Comparison of ENCODE assay signal across 7 mouse cellular contexts in the genomic region with DNA sequence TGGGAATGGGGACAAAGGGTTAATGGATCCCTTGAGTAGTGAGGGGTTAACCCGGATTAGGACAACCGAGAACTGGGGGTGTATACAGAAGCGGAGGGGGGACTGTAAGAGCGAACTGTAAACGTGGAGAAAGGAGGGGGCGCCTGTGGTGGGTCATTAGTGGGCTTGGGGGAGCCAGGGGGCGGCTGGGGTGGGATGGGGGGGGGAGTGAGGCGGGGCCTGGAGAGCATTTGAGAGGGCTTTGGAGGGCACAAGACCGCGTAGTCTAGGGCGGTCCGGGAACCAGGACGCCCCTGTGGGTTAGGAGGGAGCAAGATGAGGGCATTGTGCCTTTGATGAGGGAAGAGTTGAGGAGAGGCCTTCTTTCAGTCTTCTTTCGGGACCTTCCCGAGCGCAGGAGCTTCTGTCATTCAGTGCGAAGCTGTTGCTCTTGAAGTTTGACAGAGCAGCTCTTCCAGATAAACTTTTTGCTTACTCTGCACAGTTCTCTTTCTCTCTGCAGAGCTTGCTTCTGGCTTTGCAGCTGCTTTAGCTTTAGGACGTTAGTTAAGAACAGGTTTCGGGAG. TPM values are rescaled to one million over a fixed set of nuclear protein-coding genes. Genes with fewer than 3 reads are reported as not detected.
DNase-seq lines count a peak whose midpoint lies in the region; ATAC-seq and TF ChIP-seq lines count a peak whose summit lies in the region.

No protein-coding gene starts in this region.

- no peak for TF ChIP-seq CTCF in spleen, adult 2 months (IDR thresholded peaks at IDR 0.05; ENCODE audit: extremely low read depth, insufficient read depth, insufficient read length, insufficient replicate concordance)
- TF ChIP-seq CTCF in intestine, postnatal 0 days (IDR thresholded peaks at IDR 0.05; ENCODE audit: low read depth), result no peak
- no peak for TF ChIP-seq CTCF in midbrain, postnatal 0 days (IDR thresholded peaks at IDR 0.05)

- no peak for TF ChIP-seq POLR2A in spleen, adult 2 months (IDR thresholded peaks at IDR 0.05; ENCODE audit: low read depth, low read length)

- H3K27me3 ChIP-seq in spleen, adult 2 months (ENCODE audit: control insufficient read depth, insufficient read depth, low read length), result no peaks in the 10 kb centered on the region
- H3K27me3 ChIP-seq in embryonic facial prominence, embryonic 10.5 days (replicated peaks; ENCODE audit: low read depth, poor library complexity, severe bottlenecking), result no peaks in the 10 kb centered on the region
- H3K27me3 ChIP-seq in intestine, postnatal 0 days (replicated peaks; ENCODE audit: control insufficient read depth, insufficient read depth, low read length), result no peaks in the 10 kb centered on the region
- H3K27me3 ChIP-seq in midbrain, postnatal 0 days (ENCODE audit: insufficient read depth, low read length), result no peaks in the 10 kb centered on the region

- no peaks in the 10 kb centered on the region for H3K9me3 ChIP-seq in embryonic facial prominence, embryonic 10.5 days
- H3K9me3 ChIP-seq in intestine, postnatal 0 days (ENCODE audit: control insufficient read depth), result no peaks in the 10 kb centered on the region
- no peaks in the 10 kb centered on the region for H3K9me3 ChIP-seq in midbrain, postnatal 0 days (ENCODE audit: low read length)

- H3K27ac ChIP-seq in spleen, adult 2 months (ENCODE audit: insufficient read depth, low read length), result no peak overlapping the region
- H3K27ac ChIP-seq in embryonic facial prominence, embryonic 10.5 days (replicated peaks), result peak overlapping the region; percentile 91
- H3K27ac ChIP-seq in intestine, postnatal 0 days (ENCODE audit: low read depth, low read length), result peak overlapping the region; percentile 60
- H3K27ac ChIP-seq in midbrain, postnatal 0 days (ENCODE audit: low read depth, low read length), result peak overlapping the region; percentile 78; the same call in 1 of the 2 replicates

- H3K4me1 ChIP-seq in spleen, adult 2 months (ENCODE audit: control insufficient read depth, insufficient read depth, insufficient read length), result peaks cover 7% of the 10 kb centered on the region; the same call in 1 of the 2 replicates
- H3K4me1 ChIP-seq in embryonic facial prominence, embryonic 10.5 days, result peaks cover 47% of the 10 kb centered on the region
- peaks cover 4% of the 10 kb centered on the region; the same call in 1 of the 2 replicates for H3K4me1 ChIP-seq in intestine, postnatal 0 days (replicated peaks; ENCODE audit: control insufficient read depth, insufficient read depth, low read length)
- H3K4me1 ChIP-seq in midbrain, postnatal 0 days (ENCODE audit: insufficient read depth, low read length), result peaks cover 18% of the 10 kb centered on the region

- WGBS in spleen, adult 2 months, result 6% methylated on average over 19 of the region's 19 CpGs
- whole genome bisulfite sequencing in embryonic facial prominence, embryonic 10.5 days, result 2% methylated on average over 19 of the region's 19 CpGs
- WGBS in intestine, postnatal 0 days, result 6% methylated on average over 18 of the region's 19 CpGs
- WGBS in midbrain, postnatal 0 days, result 0% methylated on average over 19 of the region's 19 CpGs

- no peak for ATAC-seq in intestine, postnatal 0 days
- ATAC-seq in midbrain, postnatal 0 days (ENCODE audit: low FRiP score), result no peak

- H3K4me3 ChIP-seq in spleen, adult 2 months (ENCODE audit: extremely low read depth, insufficient read depth, insufficient read length), result peak overlapping the region; percentile 87
- H3K4me3 ChIP-seq in embryonic facial prominence, embryonic 10.5 days, result peak overlapping the region; percentile 80
- peak overlapping the region; percentile 59 for H3K4me3 ChIP-seq in intestine, postnatal 0 days (ENCODE audit: low read depth, low read length)
- peak overlapping the region; percentile 88 for H3K4me3 ChIP-seq in midbrain, postnatal 0 days (ENCODE audit: low read depth, low read length)

- no peaks in the 10 kb centered on the region for H3K36me3 ChIP-seq in spleen, adult 2 months (ENCODE audit: control insufficient read depth, insufficient read depth, low read length)
- H3K36me3 ChIP-seq in embryonic facial prominence, embryonic 10.5 days (replicated peaks), result peaks cover 22% of the 10 kb centered on the region
- H3K36me3 ChIP-seq in intestine, postnatal 0 days (ENCODE audit: control insufficient read depth, insufficient read depth), result peaks cover 3% of the 10 kb centered on the region; the same call in 1 of the 2 replicates
- peaks cover 5% of the 10 kb centered on the region for H3K36me3 ChIP-seq in midbrain, postnatal 0 days (ENCODE audit: insufficient read depth, low read length)

- H3K9ac ChIP-seq in intestine, postnatal 0 days (ENCODE audit: low read depth, low read length), result peak overlapping the region; percentile 52
- H3K9ac ChIP-seq in midbrain, postnatal 0 days (replicated peaks; ENCODE audit: low read length, poor library complexity, severe bottlenecking), result peak overlapping the region; percentile 81

- H3K4me2 ChIP-seq in intestine, postnatal 0 days (replicated peaks; ENCODE audit: low read depth), result peak overlapping the region; percentile 73
- H3K4me2 ChIP-seq in midbrain, postnatal 0 days (ENCODE audit: low read depth, low read length, poor library complexity, severe bottlenecking), result peak overlapping the region; percentile 88

- no peak for DNase-seq in spleen, adult 2 months (ENCODE audit: low read depth in 1 of 2, low spot score in 2 of 2)
- DNase-seq in spleen, postnatal 36 days (ENCODE audit: low spot score in 2 of 2), result no peak
- peak; percentile 68 for DNase-seq in embryonic facial prominence, embryonic 10.5 days (ENCODE audit: low spot score)
- DNase-seq in midbrain, postnatal 0 days (ENCODE audit: low spot score), result peak; percentile 28
- no peak for DNase-seq in layer of hippocampus, adult 11-12 months (ENCODE audit: low spot score)
- no peak for DNase-seq in right cerebral cortex, postnatal 25 days

RNA-seq across cellular contexts. Expression of a gene that starts 0.8 kb away (rescaled TPM):
- polyA plus RNA-seq in spleen, adult 2 months (2012; rRNA removed), result 18.6 and 22.1 TPM in 2 replicates
- 50.5 and 53.4 TPM in 2 replicates for polyA plus RNA-seq in embryonic facial prominence, embryonic 10.5 days (2016; fragmentation: Nextera tagmentation; extraction: Ambion mirVana)
- polyA plus RNA-seq in intestine, postnatal 0 days (2015; fragmentation: Nextera tagmentation; extraction: Ambion mirVana), result 9.0 and 9.5 TPM in 2 replicates
- total RNA-seq in midbrain, postnatal 0 days (2014; rRNA removed), result 11.5 and 14.4 TPM in 2 replicates
- 13.2 and 14.5 TPM in 2 replicates for polyA plus RNA-seq in midbrain, postnatal 0 days (2015; fragmentation: Nextera tagmentation; extraction: Ambion mirVana)

RNA-seq across cellular contexts. Expression of a gene that starts 2.0 kb away (rescaled TPM):
- polyA plus RNA-seq in spleen, adult 2 months (2012; rRNA removed), result 55.7 and 60.5 TPM in 2 replicates
- 164 and 170 TPM in 2 replicates for polyA plus RNA-seq in embryonic facial prominence, embryonic 10.5 days (2016; fragmentation: Nextera tagmentation; extraction: Ambion mirVana)
- polyA plus RNA-seq in intestine, postnatal 0 days (2015; fragmentation: Nextera tagmentation; extraction: Ambion mirVana), result 100 and 103 TPM in 2 replicates
- total RNA-seq in midbrain, postnatal 0 days (2014; rRNA removed), result 356 and 359 TPM in 2 replicates
- 327 and 343 TPM in 2 replicates for polyA plus RNA-seq in midbrain, postnatal 0 days (2015; fragmentation: Nextera tagmentation; extraction: Ambion mirVana)

RNA-seq across cellular contexts. Expression of a gene that starts 47.4 kb away (rescaled TPM):
- 0.16 and 0.42 TPM in 2 replicates for polyA plus RNA-seq in spleen, adult 2 months (2012; rRNA removed)
- polyA plus RNA-seq in embryonic facial prominence, embryonic 10.5 days (2016; fragmentation: Nextera tagmentation; extraction: Ambion mirVana), result 1.0 and 1.1 TPM in 2 replicates
- polyA plus RNA-seq in intestine, postnatal 0 days (2015; fragmentation: Nextera tagmentation; extraction: Ambion mirVana), result 1.1 and 1.3 TPM in 2 replicates
- 2.0 and 3.8 TPM in 2 replicates for total RNA-seq in midbrain, postnatal 0 days (2014; rRNA removed)
- 2.0 and 2.2 TPM in 2 replicates for polyA plus RNA-seq in midbrain, postnatal 0 days (2015; fragmentation: Nextera tagmentation; extraction: Ambion mirVana)

RNA-seq across cellular contexts. Expression of a gene that starts 56.6 kb away (rescaled TPM):
- polyA plus RNA-seq in spleen, adult 2 months (2012; rRNA removed), result 5.3 and 10.8 TPM in 2 replicates
- 8.0 and 8.4 TPM in 2 replicates for polyA plus RNA-seq in embryonic facial prominence, embryonic 10.5 days (2016; fragmentation: Nextera tagmentation; extraction: Ambion mirVana)
- 11.8 and 12.7 TPM in 2 replicates for polyA plus RNA-seq in intestine, postnatal 0 days (2015; fragmentation: Nextera tagmentation; extraction: Ambion mirVana)
- 7.2 and 19.2 TPM in 2 replicates for total RNA-seq in midbrain, postnatal 0 days (2014; rRNA removed)
- polyA plus RNA-seq in midbrain, postnatal 0 days (2015; fragmentation: Nextera tagmentation; extraction: Ambion mirVana), result 10.6 and 11.4 TPM in 2 replicates

RNA-seq across cellular contexts. Expression of a gene that starts 59.0 kb away (rescaled TPM):
- 45.3 and 55.0 TPM in 2 replicates for polyA plus RNA-seq in spleen, adult 2 months (2012; rRNA removed)
- 204 and 208 TPM in 2 replicates for polyA plus RNA-seq in embryonic facial prominence, embryonic 10.5 days (2016; fragmentation: Nextera tagmentation; extraction: Ambion mirVana)
- polyA plus RNA-seq in intestine, postnatal 0 days (2015; fragmentation: Nextera tagmentation; extraction: Ambion mirVana), result 78.8 and 80.0 TPM in 2 replicates
- total RNA-seq in midbrain, postnatal 0 days (2014; rRNA removed), result 157 and 177 TPM in 2 replicates
- 314 and 337 TPM in 2 replicates for polyA plus RNA-seq in midbrain, postnatal 0 days (2015; fragmentation: Nextera tagmentation; extraction: Ambion mirVana)

Comparison
In these comparisons a context has a peak if more than half of its experiments do, and no peak if none do; other contexts are left out.
1. DNase-seq: peak in embryonic facial prominence, embryonic 10.5 days (single experiment) and midbrain, postnatal 0 days (single experiment); none in spleen, adult 2 months (0 of 2), spleen, postnatal 36 days (0 of 2), layer of hippocampus, adult 11-12 months (single experiment) and right cerebral cortex, postnatal 25 days (single experiment).
2. Peak in every context shown above with its lines, with median percentiles within 50 percentile points of each other: H3K4me3 ChIP-seq.